Mouse (Mus musculus) sigmoid colon, adult 10 weeks (tissue): ENCODE results near the gene Ankrd39. TPM values are rescaled to one million over a fixed set of nuclear protein-coding genes. Genes with fewer than 3 reads are reported as not detected.

Experiments
- polyA plus RNA-seq: library from polyadenylated mRNA; stranded (reverse); fragments of 350-450 nt; fragmentation: Illumina TruSeq; extraction: RNeasy Lipid Tissue Mini Kit (QIAGEN cat#74804); gene quantifications from one replicate; pipeline ENCODE4 v1.2.3, GENCODE M21; 2014; ENCODE audit warnings: low read depth, low replicate concordance

Gene Ankrd39
- polyA plus RNA-seq = 3.0 TPM

GRCm38 (mm10) chr1:36546888-36547471 is at the start of gene Ankrd39:
TSS of gene Ankrd39 (minus strand) at chr1:36547445.

GRCm38 (mm10) chr1:36558031-36558993 is 11.1 kb upstream of the Ankrd39 start, which contains the start of gene Sema4c:
TSS of gene Sema4c (minus strand) at chr1:36558349.

DNA sequence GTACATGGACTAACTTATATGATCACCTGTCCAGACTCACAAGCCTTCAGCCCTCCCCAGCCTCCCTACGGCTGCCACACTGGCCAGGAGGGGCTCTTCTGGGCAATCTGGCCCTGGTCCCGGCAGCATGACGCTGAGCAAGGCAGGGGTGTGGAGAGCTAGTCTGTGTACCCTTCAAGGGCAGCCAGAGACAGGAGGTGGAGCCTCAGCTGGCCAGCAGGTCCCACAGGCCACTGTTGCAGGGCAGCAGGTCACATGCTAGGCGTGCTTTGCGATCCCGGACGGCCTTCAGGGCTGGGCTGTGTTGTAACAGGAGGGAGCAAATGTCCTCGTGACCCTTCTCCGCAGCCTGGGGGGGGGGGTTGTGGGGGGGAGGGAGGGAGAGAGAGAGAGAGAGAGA is 8.1 kb downstream of the Ankrd39 start, which contains the start of gene Gm42417:
Gm42417 (minus strand) TSS at position 244 of the 400 bp plus-strand sequence.

GRCm38 (mm10) chr1:36536783-36537182 is 10.5 kb downstream of the Ankrd39 start, which contains the start of gene Ankrd23:
TSS of gene Ankrd23 (minus strand) at chr1:36536883.

DNA sequence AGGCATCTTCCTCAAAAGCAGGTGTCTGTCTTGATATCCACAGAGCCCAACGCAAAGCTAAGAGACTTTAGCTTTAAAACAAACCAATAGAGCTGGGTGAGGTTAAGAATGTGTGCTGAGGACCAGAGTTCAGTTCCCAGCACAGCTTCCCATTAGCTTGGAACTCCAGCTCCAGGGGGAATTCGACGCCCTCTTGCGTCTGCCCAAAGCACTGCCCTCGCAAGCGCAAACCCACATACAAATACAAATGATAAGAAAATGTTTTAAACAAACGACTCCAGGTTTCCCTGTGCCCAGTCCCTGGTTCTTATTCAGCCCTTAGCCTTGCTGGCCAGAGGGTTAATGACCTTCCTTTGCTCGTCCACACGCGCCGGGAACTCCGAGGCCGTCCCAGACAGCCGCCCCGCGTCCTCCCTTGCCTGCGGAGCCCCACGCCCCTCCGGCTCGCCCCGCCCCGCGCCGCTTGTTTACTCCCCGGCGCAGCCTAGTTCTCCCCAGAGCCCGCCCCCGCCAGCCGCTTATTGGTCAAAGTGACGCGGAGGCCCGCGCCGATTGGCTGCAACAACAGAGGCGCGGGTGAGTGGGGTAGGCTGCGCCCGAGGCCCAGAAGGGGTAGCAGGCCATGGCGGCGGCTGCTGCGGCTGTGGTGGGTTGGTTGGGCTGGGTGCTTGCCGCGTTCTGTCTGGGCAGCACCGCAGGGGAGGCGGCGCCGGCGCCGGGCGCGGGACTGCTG is 35.8 kb downstream of the Ankrd39 start, which contains the start of gene Cnnm3:
Cnnm3 (plus strand) TSS at position 579 of the 733 bp plus-strand sequence.

Other genes with a start within 250 kb of the Ankrd39 start
- gene Arid5a, start 239.7 kb downstream of the Ankrd39 start, polyA plus RNA-seq = 0.50 TPM
- gene Kansl3, start 178.3 kb downstream of the Ankrd39 start, polyA plus RNA-seq = 25.1 TPM
- gene Fer1l5, start 175.2 kb downstream of the Ankrd39 start, polyA plus RNA-seq = not detected
- 7.7 TPM for gene Lman2l, start 102.2 kb downstream of the Ankrd39 start, polyA plus RNA-seq
- 75.3 TPM for gene Cnnm4, start 75.8 kb downstream of the Ankrd39 start, polyA plus RNA-seq
- gene Cnnm3, start 35.6 kb downstream of the Ankrd39 start, polyA plus RNA-seq = 9.8 TPM
- 5.0 TPM for gene Ankrd23, start 10.6 kb downstream of the Ankrd39 start, polyA plus RNA-seq
- gene Gm42417, start 8.0 kb downstream of the Ankrd39 start, polyA plus RNA-seq = not detected
- 0.95 TPM for gene Sema4c, start 10.9 kb upstream of the Ankrd39 start, polyA plus RNA-seq
- not detected for gene Fam178b, start 135.7 kb upstream of the Ankrd39 start, polyA plus RNA-seq
- 114 TPM for gene Cox5b, start 144.0 kb upstream of the Ankrd39 start, polyA plus RNA-seq
- not detected for gene 4933424G06Rik, start 162.7 kb upstream of the Ankrd39 start, polyA plus RNA-seq
- gene Actr1b, start 167.0 kb upstream of the Ankrd39 start, polyA plus RNA-seq = 19.0 TPM
- gene Zap70, start 214.4 kb upstream of the Ankrd39 start, polyA plus RNA-seq = not detected